Mouse (Mus musculus): Measurements from ENCODE around the gene Dmxl2.

Dmxl2 gene

DNA sequence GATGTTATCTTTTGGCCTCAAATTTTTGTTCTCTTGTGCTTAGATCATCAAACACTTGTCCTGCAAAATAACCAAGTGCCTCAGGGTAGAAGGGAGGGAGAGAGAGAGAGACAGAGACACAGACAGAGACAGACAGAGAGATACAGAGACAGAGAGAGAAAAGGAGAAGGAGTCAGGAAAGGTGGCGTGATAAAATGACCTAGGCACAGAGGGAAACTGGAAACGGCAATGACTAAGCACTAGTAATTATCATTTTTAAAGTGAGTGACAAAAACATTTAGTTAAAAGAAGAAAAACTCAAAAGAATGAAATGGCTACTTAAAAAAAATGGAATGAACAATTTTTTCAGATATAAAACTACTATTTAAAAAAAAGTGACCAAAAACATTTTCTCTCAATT lies 11.8 kb downstream of the Dmxl2 start:
- H3K4me3 ChIP-seq (replicated peaks; ENCODE audit: low read length) = no peak overlapping the region
- no peaks in the 10 kb centered on the region for H3K9me3 ChIP-seq (ENCODE audit: low read length)
- H3K27me3 ChIP-seq (ENCODE audit: insufficient read depth, low read length) = no peaks in the 10 kb centered on the region
- peaks cover 7% of the 10 kb centered on the region; the same call in 1 of the 2 replicates for H3K4me1 ChIP-seq (replicated peaks; ENCODE audit: low read depth, low read length)
- H3K36me3 ChIP-seq (ENCODE audit: insufficient read depth, low read length) = no peaks in the 10 kb centered on the region
- TF ChIP-seq NANOG (IDR thresholded peaks at IDR 0.05; ENCODE audit: borderline replicate concordance, low read length) (no peak), CTCF (conservative IDR thresholded peaks at IDR 0.05; ENCODE audit: low read length) (no peak), POU5F1 (IDR thresholded peaks at IDR 0.05; ENCODE audit: borderline replicate concordance, low read length) (no peak)

DNA sequence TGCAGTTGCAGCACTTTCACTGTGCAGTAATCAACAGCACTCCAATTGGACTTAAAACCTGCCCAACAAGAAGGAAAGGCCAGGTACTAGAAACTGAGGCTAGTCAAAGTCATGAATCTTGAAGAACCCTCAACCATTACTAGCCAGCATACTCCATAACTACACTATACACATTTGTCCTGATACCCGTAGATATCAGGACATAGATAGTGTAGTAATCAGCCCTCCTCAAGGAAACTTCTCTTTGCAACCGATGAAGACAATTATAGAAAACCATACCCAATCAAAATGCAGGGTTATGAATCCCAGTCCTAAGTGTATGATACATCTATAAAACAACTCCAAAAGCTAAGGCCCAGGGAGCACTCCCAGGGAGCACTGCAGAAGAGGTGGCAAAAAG lies 16.5 kb downstream of the Dmxl2 start:
- Histone ChIP-seq H3K9me3 (ENCODE audit: low read length) (peaks cover 10% of the 10 kb centered on the region), H3K4me3 (replicated peaks; ENCODE audit: low read length) (no peak overlapping the region), H3K36me3 (ENCODE audit: insufficient read depth, low read length) (no peaks in the 10 kb centered on the region), H3K27me3 (ENCODE audit: insufficient read depth, low read length) (no peaks in the 10 kb centered on the region), H3K4me1 (replicated peaks; ENCODE audit: low read depth, low read length) (peaks cover 14% of the 10 kb centered on the region)
- TF ChIP-seq CTCF (conservative IDR thresholded peaks at IDR 0.05; ENCODE audit: low read length) (no peak), NANOG (IDR thresholded peaks at IDR 0.05; ENCODE audit: borderline replicate concordance, low read length) (no peak), POU5F1 (IDR thresholded peaks at IDR 0.05; ENCODE audit: borderline replicate concordance, low read length) (no peak)

DNA sequence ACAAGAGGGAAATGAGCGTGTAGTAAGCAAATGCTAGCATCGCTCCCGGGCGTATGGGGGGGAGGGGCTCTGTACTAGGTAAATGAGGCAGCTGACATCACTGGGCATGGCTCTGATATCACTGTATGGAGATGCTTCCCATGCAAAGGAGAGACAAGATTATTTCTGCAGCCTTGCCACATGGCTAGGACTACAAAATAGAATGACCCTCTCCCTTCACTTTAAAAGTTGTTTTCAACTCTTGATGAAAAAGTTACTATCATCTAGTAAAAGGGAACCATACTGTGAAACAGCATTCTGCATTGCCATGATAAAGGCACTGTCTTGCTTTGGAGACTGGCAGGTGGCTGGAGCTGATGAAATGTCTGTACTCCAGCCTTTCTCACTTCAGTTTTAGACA lies 18.2 kb downstream of the Dmxl2 start:
- Histone ChIP-seq H3K4me1 (replicated peaks; ENCODE audit: low read depth, low read length) (peaks cover 13% of the 10 kb centered on the region), H3K4me3 (replicated peaks; ENCODE audit: low read length) (no peak overlapping the region), H3K36me3 (ENCODE audit: insufficient read depth, low read length) (no peaks in the 10 kb centered on the region), H3K9me3 (ENCODE audit: low read length) (peaks cover 10% of the 10 kb centered on the region), H3K27me3 (ENCODE audit: insufficient read depth, low read length) (no peaks in the 10 kb centered on the region)
- TF ChIP-seq CTCF (conservative IDR thresholded peaks at IDR 0.05; ENCODE audit: low read length) (no peak), POU5F1 (IDR thresholded peaks at IDR 0.05; ENCODE audit: borderline replicate concordance, low read length) (no peak), NANOG (IDR thresholded peaks at IDR 0.05; ENCODE audit: borderline replicate concordance, low read length) (no peak)

DNA sequence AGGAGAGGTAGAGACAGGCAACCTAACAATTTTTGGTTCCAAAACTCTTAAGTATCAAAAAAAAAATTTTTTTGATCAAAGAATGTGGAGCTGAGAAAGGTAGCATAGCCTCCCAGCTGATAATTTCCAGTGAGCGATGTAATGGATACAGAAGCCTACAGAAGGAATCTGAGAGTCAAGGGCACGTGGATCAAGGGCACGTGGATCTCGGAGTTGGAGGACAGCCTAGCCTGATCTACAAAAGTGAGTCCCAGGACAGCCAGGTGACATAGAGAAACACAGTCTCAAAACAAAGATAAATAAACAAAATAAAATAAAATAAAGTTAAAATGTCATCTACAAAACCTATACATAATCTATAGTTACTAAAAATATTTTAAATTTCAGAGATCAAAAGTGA lies 18.7 kb downstream of the Dmxl2 start:
- Histone ChIP-seq H3K27me3 (ENCODE audit: insufficient read depth, low read length) (no peaks in the 10 kb centered on the region), H3K9me3 (ENCODE audit: low read length) (peaks cover 10% of the 10 kb centered on the region), H3K4me1 (replicated peaks; ENCODE audit: low read depth, low read length) (peaks cover 15% of the 10 kb centered on the region), H3K4me3 (replicated peaks; ENCODE audit: low read length) (no peak overlapping the region), H3K36me3 (ENCODE audit: insufficient read depth, low read length) (no peaks in the 10 kb centered on the region)
- TF ChIP-seq POU5F1 (IDR thresholded peaks at IDR 0.05; ENCODE audit: borderline replicate concordance, low read length) (no peak), NANOG (IDR thresholded peaks at IDR 0.05; ENCODE audit: borderline replicate concordance, low read length) (no peak), CTCF (conservative IDR thresholded peaks at IDR 0.05; ENCODE audit: low read length) (no peak)

DNA sequence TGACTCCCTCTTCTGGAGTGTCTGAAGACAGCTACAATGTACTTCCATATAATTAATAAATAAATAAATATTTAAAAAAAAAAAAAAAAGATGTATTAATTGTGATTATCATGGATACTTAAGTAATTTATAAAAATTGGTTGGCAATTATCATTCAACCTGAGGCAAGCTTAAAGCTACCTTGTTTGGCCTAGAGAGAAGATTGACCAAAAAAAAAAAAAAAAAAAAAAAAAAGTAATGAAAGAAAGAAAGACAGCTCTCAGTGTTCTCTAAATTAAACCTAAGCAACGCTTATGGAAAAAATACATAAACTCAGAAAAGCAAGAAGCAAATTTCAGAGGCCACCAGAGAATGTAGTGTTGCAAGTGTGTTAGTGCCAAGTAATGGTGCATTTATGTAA lies 22.4 kb downstream of the Dmxl2 start:
- Histone ChIP-seq H3K9me3 (ENCODE audit: low read length) (peaks cover 10% of the 10 kb centered on the region), H3K27me3 (ENCODE audit: insufficient read depth, low read length) (no peaks in the 10 kb centered on the region), H3K4me1 (replicated peaks; ENCODE audit: low read depth, low read length) (peaks cover 12% of the 10 kb centered on the region), H3K36me3 (ENCODE audit: insufficient read depth, low read length) (no peaks in the 10 kb centered on the region), H3K4me3 (replicated peaks; ENCODE audit: low read length) (no peak overlapping the region)
- TF ChIP-seq POU5F1 (IDR thresholded peaks at IDR 0.05; ENCODE audit: borderline replicate concordance, low read length) (no peak), NANOG (IDR thresholded peaks at IDR 0.05; ENCODE audit: borderline replicate concordance, low read length) (no peak), CTCF (conservative IDR thresholded peaks at IDR 0.05; ENCODE audit: low read length) (no peak)

DNA sequence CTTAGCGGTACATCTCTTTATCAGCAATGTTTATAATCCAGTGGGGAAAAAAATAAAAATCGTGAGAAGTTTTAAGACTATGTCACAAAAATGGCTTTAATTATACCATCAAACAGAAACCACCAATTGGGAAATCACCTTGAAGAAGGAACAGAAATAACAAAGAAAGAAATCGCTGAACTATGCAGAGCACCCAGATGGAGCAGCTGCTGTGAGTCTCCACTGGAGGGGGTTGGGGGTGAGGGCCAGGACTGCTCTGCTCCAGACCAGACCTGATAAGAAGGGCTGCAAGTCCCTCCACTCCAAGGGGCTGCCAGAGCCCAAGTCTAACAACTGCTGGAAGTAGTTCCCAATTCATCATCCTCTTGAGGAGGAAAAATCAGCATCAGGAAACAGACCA lies 23.3 kb downstream of the Dmxl2 start:
- Histone ChIP-seq H3K9me3 (ENCODE audit: low read length) (peaks cover 10% of the 10 kb centered on the region), H3K27me3 (ENCODE audit: insufficient read depth, low read length) (no peaks in the 10 kb centered on the region), H3K4me3 (replicated peaks; ENCODE audit: low read length) (no peak overlapping the region), H3K4me1 (replicated peaks; ENCODE audit: low read depth, low read length) (peaks cover 9% of the 10 kb centered on the region), H3K36me3 (ENCODE audit: insufficient read depth, low read length) (no peaks in the 10 kb centered on the region)
- TF ChIP-seq NANOG (IDR thresholded peaks at IDR 0.05; ENCODE audit: borderline replicate concordance, low read length) = no peak

DNA sequence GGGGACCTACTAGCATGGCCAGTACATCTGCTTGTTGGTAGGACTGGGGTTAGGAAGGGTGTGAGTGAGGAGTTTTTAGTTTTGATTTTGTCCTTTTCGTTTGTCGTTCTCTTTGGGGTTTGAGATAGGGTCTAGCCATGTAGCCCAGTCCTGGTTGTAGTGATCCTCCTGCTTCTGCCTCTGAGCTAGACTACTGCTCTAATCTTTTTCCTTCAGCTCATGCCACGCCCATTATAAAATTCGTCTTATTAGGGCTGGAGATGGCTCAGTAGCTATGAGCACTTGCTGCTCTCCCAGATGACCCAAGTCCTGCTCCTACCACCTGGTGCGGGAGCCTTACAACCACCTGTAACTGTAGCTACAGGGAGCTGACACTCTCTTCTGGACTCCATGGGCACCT lies 26.9 kb downstream of the Dmxl2 start:
- TF ChIP-seq NANOG (IDR thresholded peaks at IDR 0.05; ENCODE audit: borderline replicate concordance, low read length) (no peak), POU5F1 (IDR thresholded peaks at IDR 0.05; ENCODE audit: borderline replicate concordance, low read length) (no peak), CTCF (conservative IDR thresholded peaks at IDR 0.05; ENCODE audit: low read length) (no peak)
- H3K36me3 ChIP-seq (ENCODE audit: insufficient read depth, low read length) = no peaks in the 10 kb centered on the region
- peaks cover 5% of the 10 kb centered on the region; the same call in 1 of the 2 replicates for H3K4me1 ChIP-seq (replicated peaks; ENCODE audit: low read depth, low read length)
- no peak overlapping the region for H3K4me3 ChIP-seq (replicated peaks; ENCODE audit: low read length)
- no peaks in the 10 kb centered on the region for H3K27me3 ChIP-seq (ENCODE audit: insufficient read depth, low read length)
- no peaks in the 10 kb centered on the region for H3K9me3 ChIP-seq (ENCODE audit: low read length)

DNA sequence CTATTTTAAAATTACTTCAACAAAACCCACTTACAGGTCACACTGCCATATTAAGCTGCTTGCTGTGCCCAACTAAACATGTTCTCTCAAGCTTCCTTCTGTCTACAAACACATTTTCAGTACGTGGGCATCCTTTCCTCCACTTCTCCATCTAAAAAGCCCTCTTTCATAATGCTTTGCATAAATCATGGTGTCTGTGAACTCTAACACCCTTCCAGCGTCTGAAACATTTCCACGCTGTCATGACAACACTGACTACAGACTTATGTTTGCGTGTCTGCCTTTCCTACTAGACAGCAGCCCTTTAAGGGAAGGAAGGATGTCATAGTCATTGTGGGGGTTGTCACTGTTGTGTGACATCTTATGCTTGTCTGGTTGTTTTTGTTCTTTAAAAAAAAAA lies 27.4 kb downstream of the Dmxl2 start:
- Histone ChIP-seq H3K4me1 (replicated peaks; ENCODE audit: low read depth, low read length) (peaks cover 5% of the 10 kb centered on the region; the same call in 1 of the 2 replicates), H3K4me3 (replicated peaks; ENCODE audit: low read length) (no peak overlapping the region), H3K36me3 (ENCODE audit: insufficient read depth, low read length) (no peaks in the 10 kb centered on the region), H3K27me3 (ENCODE audit: insufficient read depth, low read length) (no peaks in the 10 kb centered on the region), H3K9me3 (ENCODE audit: low read length) (no peaks in the 10 kb centered on the region)
- TF ChIP-seq NANOG (IDR thresholded peaks at IDR 0.05; ENCODE audit: borderline replicate concordance, low read length) (no peak), POU5F1 (IDR thresholded peaks at IDR 0.05; ENCODE audit: borderline replicate concordance, low read length) (no peak), CTCF (conservative IDR thresholded peaks at IDR 0.05; ENCODE audit: low read length) (no peak)

DNA sequence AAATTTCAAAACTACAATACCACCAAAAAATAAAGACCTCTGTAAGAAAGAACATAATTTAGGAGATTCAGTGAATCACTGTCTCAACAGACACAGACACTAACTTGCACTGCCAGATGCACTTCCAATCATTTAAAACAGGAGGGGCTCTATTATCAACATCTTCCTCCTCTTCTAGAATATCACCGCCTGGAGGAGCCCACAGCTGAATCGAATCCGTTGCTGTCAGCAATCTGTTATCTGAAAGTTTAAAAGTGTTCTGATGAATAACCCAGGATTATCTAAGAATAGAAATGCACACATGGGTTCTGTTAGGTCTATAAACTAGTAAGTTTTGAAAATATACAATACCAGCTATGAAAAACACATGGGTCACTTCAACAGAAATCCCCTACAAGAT lies 28.6 kb downstream of the Dmxl2 start:
- Histone ChIP-seq H3K36me3 (ENCODE audit: insufficient read depth, low read length) (no peaks in the 10 kb centered on the region), H3K9me3 (ENCODE audit: low read length) (no peaks in the 10 kb centered on the region), H3K4me1 (replicated peaks; ENCODE audit: low read depth, low read length) (no peaks in the 10 kb centered on the region), H3K4me3 (replicated peaks; ENCODE audit: low read length) (no peak overlapping the region), H3K27me3 (ENCODE audit: insufficient read depth, low read length) (no peaks in the 10 kb centered on the region)
- TF ChIP-seq NANOG (IDR thresholded peaks at IDR 0.05; ENCODE audit: borderline replicate concordance, low read length) = no peak
- no peak for TF ChIP-seq CTCF (conservative IDR thresholded peaks at IDR 0.05; ENCODE audit: low read length)
- no peak for TF ChIP-seq POU5F1 (IDR thresholded peaks at IDR 0.05; ENCODE audit: borderline replicate concordance, low read length)

All from E14TG2a.4 (cell line).